Mouse (Mus musculus) midbrain, embryonic 16.5 days (tissue): ENCODE data around the gene Prdm15. TPM values are rescaled to one million over a fixed set of nuclear protein-coding genes. Genes with fewer than 3 reads are reported as not detected.

Experiments
- ATAC-seq: fragments of 200-750 bp; cut with Nextera tagmentation; 2 replicates; pipeline ENCODE4 v1.8.0; 2017; ENCODE audit warnings: moderate TSS enrichment
- H3K27ac ChIP-seq: fragments of 300-500 bp; sonication (generic); 2 replicates; pipeline ENCODE4 v1.5.1; 2014; ENCODE audit warnings: mild to moderate bottlenecking, low read length, mixed read lengths
- H3K27me3 ChIP-seq: fragments of 300-500 bp; sonication (generic); 2 replicates; pipeline ENCODE4 v1.6.1; 2014; ENCODE audit warnings: low read depth, low read length, mixed read lengths; ENCODE audit not compliant: control insufficient read depth, insufficient read depth
- H3K36me3 ChIP-seq: fragments of 300-500 bp; sonication (generic); 2 replicates; pipeline ENCODE4 v1.6.1; 2014; ENCODE audit warnings: mild to moderate bottlenecking, low read length, moderate library complexity, mixed read lengths; ENCODE audit not compliant: control insufficient read depth, insufficient read depth
- H3K4me1 ChIP-seq: fragments of 300-500 bp; sonication (generic); 2 replicates; pipeline ENCODE4 v1.6.1; 2014; ENCODE audit warnings: mild to moderate bottlenecking, low read length, mixed read lengths; ENCODE audit not compliant: control insufficient read depth, insufficient read depth
- H3K4me2 ChIP-seq: fragments of 300-500 bp; sonication (generic); 2 replicates; pipeline ENCODE4 v1.6.1; 2014; ENCODE audit warnings: mild to moderate bottlenecking, low read length, mixed read lengths
- H3K4me3 ChIP-seq: fragments of 300-500 bp; sonication (generic); 2 replicates; pipeline ENCODE4 v1.5.1; 2014; ENCODE audit warnings: low read depth, mild to moderate bottlenecking, low read length, moderate library complexity, mixed read lengths
- H3K9ac ChIP-seq: fragments of 300-500 bp; sonication (generic); 2 replicates; pipeline ENCODE4 v1.6.1; 2014; ENCODE audit warnings: low read depth, low read length, mixed read lengths
- H3K9me3 ChIP-seq: fragments of 300-500 bp; sonication (generic); replicated peaks from 2 replicates; pipeline ENCODE4 v1.6.1; 2014; ENCODE audit warnings: mild to moderate bottlenecking, low read length, mixed read lengths; ENCODE audit not compliant: control insufficient read depth, poor library complexity, severe bottlenecking
- WGBS: fragments of 180-500 bp; shearing (Covaris S2); extraction: QIAGEN DNeasy Blood & Tissue Kit; methylation state at CpG from one replicate; pipeline ENCODE4 v1.1.7; 2014; 5-methylcytosine and 5-hydroxymethylcytosine counted together
- polyA plus RNA-seq: library from polyadenylated mRNA; unstranded; fragments of >200 nt; fragmentation: Nextera tagmentation; extraction: Ambion mirVana; gene quantifications from 2 replicates; pipeline ENCODE4 v1.2.1, GENCODE M21; 2015

Prdm15 gene
- polyA plus RNA-seq, 1 experiment from 2014 or later, result 10.9 TPM

- Histone ChIP-seq H3K4me3 (no peak overlapping the region), H3K36me3 (peaks cover 39% of the 10 kb centered on the region), H3K27ac (no peak overlapping the region), H3K9ac (no peak overlapping the region), H3K4me1 (no peaks in the 10 kb centered on the region), H3K27me3 (no peaks in the 10 kb centered on the region), H3K4me2 (no peak overlapping the region), H3K9me3 (no peaks in the 10 kb centered on the region)
- no peak for ATAC-seq
- WGBS, result 93% methylated on average over 3 of the region's 3 CpGs
Observed at GRCm38 (mm10) chr16:97832154-97832553, 19.5 kb downstream of the Prdm15 start.

GRCm38 (mm10) chr16:97828207-97828606, 23.4 kb downstream of the Prdm15 start:
- Histone ChIP-seq H3K9me3 (no peaks in the 10 kb centered on the region), H3K27me3 (no peaks in the 10 kb centered on the region), H3K27ac (no peak overlapping the region), H3K4me2 (no peak overlapping the region), H3K4me1 (no peaks in the 10 kb centered on the region), H3K36me3 (peaks cover 30% of the 10 kb centered on the region), H3K9ac (no peak overlapping the region), H3K4me3 (no peak overlapping the region)
- ATAC-seq, result no peak
- 97% methylated on average over 1 of the region's 1 CpGs for WGBS

- no peaks in the 10 kb centered on the region for H3K9me3 ChIP-seq
- no peak overlapping the region for H3K9ac ChIP-seq
- H3K4me3 ChIP-seq, result no peak overlapping the region
- no peaks in the 10 kb centered on the region for H3K4me1 ChIP-seq
- H3K27ac ChIP-seq, result no peak overlapping the region
- no peaks in the 10 kb centered on the region for H3K27me3 ChIP-seq
- H3K36me3 ChIP-seq, result peaks cover 33% of the 10 kb centered on the region
- ATAC-seq, result no peak
- no peak overlapping the region for H3K4me2 ChIP-seq
- WGBS, result 96% methylated on average over 6 of the region's 6 CpGs
Observed at GRCm38 (mm10) chr16:97823311-97824007, 28.2 kb downstream of the Prdm15 start.

- Histone ChIP-seq H3K4me1 (no peaks in the 10 kb centered on the region), H3K36me3 (peaks cover 47% of the 10 kb centered on the region), H3K9ac (no peak overlapping the region), H3K4me3 (no peak overlapping the region), H3K27ac (no peak overlapping the region), H3K9me3 (no peaks in the 10 kb centered on the region), H3K4me2 (no peak overlapping the region), H3K27me3 (no peaks in the 10 kb centered on the region)
- no peak for ATAC-seq
- WGBS, result 89% methylated on average over 4 of the region's 4 CpGs
Observed at GRCm38 (mm10) chr16:97819532-97819931, 32.1 kb downstream of the Prdm15 start.

GRCm38 (mm10) chr16:97817414-97817813, 34.2 kb downstream of the Prdm15 start:
- H3K9me3 ChIP-seq, result no peaks in the 10 kb centered on the region
- H3K27me3 ChIP-seq, result no peaks in the 10 kb centered on the region
- H3K9ac ChIP-seq, result no peak overlapping the region
- no peaks in the 10 kb centered on the region for H3K4me1 ChIP-seq
- no peak overlapping the region for H3K4me2 ChIP-seq
- H3K4me3 ChIP-seq, result no peak overlapping the region
- H3K36me3 ChIP-seq, result peaks cover 52% of the 10 kb centered on the region
- no peak for ATAC-seq
- 94% methylated on average over 1 of the region's 1 CpGs for WGBS
- no peak overlapping the region for H3K27ac ChIP-seq

- Histone ChIP-seq H3K27ac (no peak overlapping the region), H3K4me3 (no peak overlapping the region), H3K36me3 (peaks cover 64% of the 10 kb centered on the region), H3K27me3 (no peaks in the 10 kb centered on the region), H3K9me3 (no peaks in the 10 kb centered on the region), H3K4me1 (no peaks in the 10 kb centered on the region), H3K4me2 (no peak overlapping the region), H3K9ac (no peak overlapping the region)
- no peak for ATAC-seq
- WGBS, result 88% methylated on average over 5 of the region's 5 CpGs
Observed at GRCm38 (mm10) chr16:97815269-97815668, 36.4 kb downstream of the Prdm15 start.

- Histone ChIP-seq H3K27ac (no peak overlapping the region), H3K36me3 (peaks cover 64% of the 10 kb centered on the region), H3K4me1 (no peaks in the 10 kb centered on the region), H3K4me3 (no peak overlapping the region), H3K9ac (no peak overlapping the region), H3K4me2 (no peak overlapping the region), H3K27me3 (no peaks in the 10 kb centered on the region), H3K9me3 (no peaks in the 10 kb centered on the region)
- WGBS, result 98% methylated on average over 2 of the region's 2 CpGs
- ATAC-seq, result no peak
Observed at GRCm38 (mm10) chr16:97814060-97814459, 37.6 kb downstream of the Prdm15 start.

GRCm38 (mm10) chr16:97808881-97809280, 42.8 kb downstream of the Prdm15 start:
- WGBS, result 100% methylated on average over 3 of the region's 3 CpGs
- H3K4me2 ChIP-seq, result no peak overlapping the region
- H3K27me3 ChIP-seq, result no peaks in the 10 kb centered on the region
- H3K27ac ChIP-seq, result no peak overlapping the region
- no peak for ATAC-seq
- no peaks in the 10 kb centered on the region for H3K9me3 ChIP-seq
- no peak overlapping the region for H3K9ac ChIP-seq
- H3K4me1 ChIP-seq, result no peaks in the 10 kb centered on the region
- H3K36me3 ChIP-seq, result peaks cover 60% of the 10 kb centered on the region
- H3K4me3 ChIP-seq, result no peak overlapping the region

- Histone ChIP-seq H3K27ac (no peak overlapping the region), H3K27me3 (no peaks in the 10 kb centered on the region), H3K9ac (no peak overlapping the region), H3K36me3 (peaks cover 49% of the 10 kb centered on the region), H3K4me1 (no peaks in the 10 kb centered on the region), H3K9me3 (no peaks in the 10 kb centered on the region), H3K4me3 (no peak overlapping the region), H3K4me2 (no peak overlapping the region)
- 100% methylated on average over 3 of the region's 3 CpGs for WGBS
- ATAC-seq, result no peak
Observed at GRCm38 (mm10) chr16:97805646-97806045, 46.0 kb downstream of the Prdm15 start.
